Mouse (Mus musculus) embryonic facial prominence, embryonic 14.5 days (tissue): ENCODE results near the gene Tmem125. TPM values are rescaled to one million over a fixed set of nuclear protein-coding genes. Genes with fewer than 3 reads are reported as not detected.
"Not testable (repeated sequence)": the region's sequence is repeated elsewhere in the genome, so short reads cannot be mapped to it uniquely, and the experiment has no call there.

Experiments
- ATAC-seq: fragments of 200-750 bp; cut with Nextera tagmentation; 2 replicates; pipeline ENCODE4 v1.8.0; 2017; ENCODE audit warnings: low read depth, moderate number of reproducible peaks, moderate TSS enrichment
- DNase-seq: peaks from one replicate; pipeline ENCODE4 v3.0.0-alpha.2; 2015; ENCODE audit warnings: low spot score
- H3K27ac ChIP-seq: fragments of 300-500 bp; sonication (generic); replicated peaks from 2 replicates; pipeline ENCODE4 v1.5.1; 2014; ENCODE audit warnings: low read depth, mild to moderate bottlenecking, low read length, moderate library complexity
- H3K27me3 ChIP-seq: fragments of 300-500 bp; sonication (generic); replicated peaks from 2 replicates; pipeline ENCODE4 v1.6.1; 2014; ENCODE audit warnings: low read length; ENCODE audit not compliant: control insufficient read depth, insufficient read depth
- H3K36me3 ChIP-seq: fragments of 300-500 bp; sonication (generic); 2 replicates; pipeline ENCODE4 v1.6.1; 2014; ENCODE audit warnings: low read length, mixed read lengths; ENCODE audit not compliant: control insufficient read depth, insufficient read depth
- H3K4me1 ChIP-seq: fragments of 300-500 bp; sonication (generic); 2 replicates; pipeline ENCODE4 v1.6.1; 2014; ENCODE audit warnings: antibody characterized with exemption, low read length; ENCODE audit not compliant: control insufficient read depth, insufficient read depth
- H3K4me2 ChIP-seq: fragments of 300-500 bp; sonication (generic); 2 replicates; pipeline ENCODE4 v1.6.1; 2014; ENCODE audit warnings: low read depth, mild to moderate bottlenecking, low read length, moderate library complexity, mixed read lengths
- H3K4me3 ChIP-seq: fragments of 300-500 bp; sonication (generic); 2 replicates; pipeline ENCODE4 v1.5.1; 2014; ENCODE audit warnings: low read depth, mild to moderate bottlenecking, low read length
- H3K9ac ChIP-seq: fragments of 300-500 bp; sonication (generic); 2 replicates; pipeline ENCODE4 v1.6.1; 2014; ENCODE audit warnings: low read depth, mild to moderate bottlenecking, low read length, moderate library complexity, mixed read lengths
- H3K9me3 ChIP-seq: fragments of 300-500 bp; sonication (generic); 2 replicates; pipeline ENCODE4 v1.6.1; 2016; ENCODE audit warnings: low read length; ENCODE audit not compliant: control insufficient read depth
- WGBS: fragments of 180-500 bp; shearing (Covaris S2); extraction: QIAGEN DNeasy Blood & Tissue Kit; methylation state at CpG from one replicate; pipeline ENCODE4 v1.1.7; 2014; 5-methylcytosine and 5-hydroxymethylcytosine counted together
- polyA plus RNA-seq: library from polyadenylated mRNA; unstranded; fragments of >200 nt; fragmentation: Nextera tagmentation; extraction: Ambion mirVana; gene quantifications from 2 replicates; pipeline ENCODE4 v1.2.1, GENCODE M21; 2014

The Tmem125 gene
- polyA plus RNA-seq, 1 experiment from 2014 or later: 5.8 TPM

DNA sequence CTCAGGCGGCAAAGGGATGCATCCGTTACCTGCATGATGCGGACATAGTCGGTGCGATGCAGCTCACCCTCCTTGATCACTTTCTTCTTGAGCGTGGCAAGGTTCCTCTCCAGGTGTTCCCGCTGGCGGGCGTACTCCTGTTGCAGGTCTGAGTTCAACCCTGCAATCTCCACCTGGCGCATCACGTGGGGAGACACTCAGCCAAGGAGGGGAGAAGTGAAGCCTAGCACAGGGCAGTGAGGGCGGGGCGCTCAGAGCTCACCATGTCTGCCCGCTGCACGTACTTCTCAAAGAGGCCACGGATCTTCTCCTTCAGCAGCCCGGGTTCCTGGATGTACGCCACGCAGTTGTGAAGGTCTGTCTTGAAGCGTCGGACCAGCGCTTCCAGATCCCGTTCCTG, 25.5 kb upstream of the Tmem125 start:
- H3K4me3 ChIP-seq: no peak overlapping the region
- DNase-seq: no peak
- H3K4me1 ChIP-seq: 0 out of 2 replicates have a peak, but pooled peaks cover 3% of the 10 kb centered on the region
- no peaks in the 10 kb centered on the region for H3K9me3 ChIP-seq
- no peaks in the 10 kb centered on the region for H3K36me3 ChIP-seq
- no peak overlapping the region for H3K9ac ChIP-seq
- H3K4me2 ChIP-seq: no peak overlapping the region
- WGBS: 74% methylated on average over 22 of the region's 23 CpGs
- 0 out of 2 replicates have a peak, but pooled peaks cover 3% of the 10 kb centered on the region for H3K27me3 ChIP-seq
- no peak for ATAC-seq
- H3K27ac ChIP-seq: no peak overlapping the region

DNA sequence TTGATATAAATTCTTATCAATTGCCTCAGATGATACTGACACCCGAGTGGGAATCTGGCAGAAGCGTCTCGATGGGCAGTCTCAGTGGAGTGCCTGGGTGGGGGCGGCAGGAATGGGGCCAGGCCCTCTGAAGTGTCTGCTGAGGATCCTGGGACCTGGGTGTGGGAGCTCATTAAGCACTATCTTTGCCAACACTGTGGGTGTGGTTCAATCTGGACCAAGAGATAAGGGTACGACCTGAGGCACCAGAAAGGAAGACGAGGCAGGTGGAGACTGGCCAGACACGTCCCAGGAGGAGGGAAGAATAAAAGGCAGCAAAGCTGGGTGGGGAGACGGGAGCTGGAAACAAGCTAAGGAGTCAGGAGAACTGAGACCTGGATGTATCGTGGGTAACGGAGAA, 24.9 kb upstream of the Tmem125 start:
- Histone ChIP-seq H3K4me2 (no peak overlapping the region), H3K4me3 (no peak overlapping the region), H3K4me1 (0 out of 2 replicates have a peak, but pooled peaks cover 3% of the 10 kb centered on the region), H3K9me3 (no peaks in the 10 kb centered on the region), H3K27me3 (0 out of 2 replicates have a peak, but pooled peaks cover 3% of the 10 kb centered on the region), H3K36me3 (no peaks in the 10 kb centered on the region), H3K9ac (no peak overlapping the region), H3K27ac (no peak overlapping the region)
- 66% methylated on average over 10 of the region's 10 CpGs for whole genome bisulfite sequencing
- DNase-seq: no peak
- no peak for ATAC-seq

DNA sequence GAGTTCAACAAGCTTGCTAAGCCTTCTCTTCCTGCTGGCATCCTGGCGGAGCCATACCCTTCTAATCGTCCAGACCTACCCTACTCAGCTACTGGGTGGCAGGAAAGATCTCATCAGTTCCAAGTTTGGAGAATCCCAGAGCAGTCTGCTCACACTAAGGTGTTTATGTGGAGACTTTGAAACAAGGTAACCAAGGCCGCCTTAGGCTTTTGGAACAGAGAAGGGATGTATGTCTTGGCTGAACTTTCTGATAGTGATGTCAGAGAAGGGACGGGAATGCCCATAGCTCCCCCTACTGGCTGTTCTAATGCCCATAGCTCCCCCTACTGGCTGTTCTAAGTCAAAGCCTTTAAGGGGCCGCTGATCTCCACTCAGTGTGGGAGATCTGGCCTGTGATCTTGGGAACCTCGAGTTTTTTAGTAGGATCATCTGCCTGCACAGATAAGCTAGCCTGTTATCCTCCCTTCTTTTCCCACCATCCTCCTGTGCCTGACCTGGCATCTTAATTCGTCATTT, 22.4 kb upstream of the Tmem125 start:
- Histone ChIP-seq H3K36me3 (no peaks in the 10 kb centered on the region), H3K4me2 (no peak overlapping the region), H3K9ac (no peak overlapping the region), H3K27ac (no peak overlapping the region), H3K27me3 (0 out of 2 replicates have a peak, but pooled peaks cover 3% of the 10 kb centered on the region), H3K9me3 (0 out of 2 replicates have a peak, but pooled peaks cover 4% of the 10 kb centered on the region), H3K4me3 (no peak overlapping the region), H3K4me1 (0 out of 2 replicates have a peak, but pooled peaks cover 3% of the 10 kb centered on the region)
- WGBS: 27% methylated on average over 7 of the region's 7 CpGs
- DNase-seq (peak; percentile 70), ATAC-seq (no peak)

DNA sequence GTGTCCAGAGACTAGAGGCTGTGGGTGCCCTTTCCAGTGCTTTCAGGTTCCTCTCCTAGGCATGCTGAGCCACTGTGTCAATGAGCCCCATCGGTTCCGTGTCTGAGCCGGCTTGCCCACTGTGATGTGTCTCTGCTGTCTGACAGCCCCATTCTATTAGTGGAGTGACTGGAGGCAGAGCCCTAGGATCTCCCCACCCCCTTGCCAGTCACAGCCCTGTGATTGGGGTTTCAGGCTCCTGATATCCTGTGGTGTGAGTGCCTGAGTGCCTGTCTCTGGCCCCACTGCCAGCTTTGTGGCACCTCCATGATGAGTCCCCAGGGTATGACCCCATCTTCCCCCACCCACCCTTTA, 21.1 kb upstream of the Tmem125 start:
- Histone ChIP-seq H3K4me1 (0 out of 2 replicates have a peak, but pooled peaks cover 3% of the 10 kb centered on the region), H3K36me3 (no peaks in the 10 kb centered on the region), H3K4me2 (no peak overlapping the region), H3K27me3 (0 out of 2 replicates have a peak, but pooled peaks cover 3% of the 10 kb centered on the region), H3K9ac (no peak overlapping the region), H3K4me3 (no peak overlapping the region), H3K27ac (peak overlapping the region; percentile 68), H3K9me3 (0 out of 2 replicates have a peak, but pooled peaks cover 4% of the 10 kb centered on the region)
- WGBS: 70% methylated on average over 3 of the region's 3 CpGs
- ATAC-seq (no peak), DNase-seq (no peak)

DNA sequence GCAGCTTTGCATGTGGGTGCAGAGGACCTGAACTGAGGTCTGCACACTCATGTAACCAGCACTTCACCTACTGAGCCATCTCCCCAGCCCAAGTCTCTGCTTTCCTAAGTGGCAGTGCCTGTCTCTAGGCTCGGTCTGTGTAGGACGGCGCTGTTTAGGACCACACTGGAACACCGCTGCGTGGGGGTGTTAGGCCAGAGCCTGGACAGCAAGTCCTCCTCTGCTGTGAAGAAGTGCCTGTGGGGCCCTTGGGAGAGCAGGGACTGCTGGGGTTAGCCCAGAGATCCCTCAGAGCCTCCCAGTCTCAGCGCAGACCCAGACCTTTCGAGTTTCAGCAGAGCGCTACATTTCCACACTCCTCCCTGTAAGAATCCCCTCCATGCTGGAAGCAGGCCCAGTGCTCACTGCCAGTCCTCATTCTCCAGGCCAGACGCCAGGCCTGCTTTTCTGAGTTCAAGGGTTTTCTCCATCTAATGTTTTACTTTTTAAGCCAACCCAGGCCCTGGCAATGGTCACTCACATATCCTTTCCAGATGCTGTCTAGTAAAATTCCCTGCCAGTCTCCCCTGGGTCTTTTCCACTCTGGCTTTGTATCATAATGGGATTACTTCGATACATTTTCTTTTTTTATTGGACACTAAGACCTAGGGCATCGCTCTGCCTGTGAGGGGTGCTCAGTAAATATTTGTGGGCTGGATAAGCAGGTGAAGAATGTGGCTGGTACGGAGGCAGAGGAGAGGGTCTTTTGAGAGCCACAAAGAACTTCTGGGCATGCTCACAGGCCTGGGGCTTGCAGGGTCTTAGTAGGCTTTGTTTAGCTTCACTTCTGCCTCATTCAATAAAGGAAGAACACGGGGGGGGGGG, 20.4 kb upstream of the Tmem125 start:
- H3K9ac ChIP-seq: peak overlapping the region; percentile 8; the same call in 1 of the 2 replicates
- WGBS: 63% methylated on average over 11 of the region's 13 CpGs
- no peak overlapping the region for H3K4me3 ChIP-seq
- H3K4me1 ChIP-seq: 0 out of 2 replicates have a peak, but pooled peaks cover 3% of the 10 kb centered on the region
- H3K27ac ChIP-seq: peak overlapping the region; percentile 68
- DNase-seq (peak; percentile 85), ATAC-seq (peak; percentile 62)
- H3K9me3 ChIP-seq: 0 out of 2 replicates have a peak, but pooled peaks cover 4% of the 10 kb centered on the region
- H3K36me3 ChIP-seq: no peaks in the 10 kb centered on the region
- 0 out of 2 replicates have a peak, but pooled peaks cover 3% of the 10 kb centered on the region for H3K27me3 ChIP-seq
- H3K4me2 ChIP-seq: no peak overlapping the region

DNA sequence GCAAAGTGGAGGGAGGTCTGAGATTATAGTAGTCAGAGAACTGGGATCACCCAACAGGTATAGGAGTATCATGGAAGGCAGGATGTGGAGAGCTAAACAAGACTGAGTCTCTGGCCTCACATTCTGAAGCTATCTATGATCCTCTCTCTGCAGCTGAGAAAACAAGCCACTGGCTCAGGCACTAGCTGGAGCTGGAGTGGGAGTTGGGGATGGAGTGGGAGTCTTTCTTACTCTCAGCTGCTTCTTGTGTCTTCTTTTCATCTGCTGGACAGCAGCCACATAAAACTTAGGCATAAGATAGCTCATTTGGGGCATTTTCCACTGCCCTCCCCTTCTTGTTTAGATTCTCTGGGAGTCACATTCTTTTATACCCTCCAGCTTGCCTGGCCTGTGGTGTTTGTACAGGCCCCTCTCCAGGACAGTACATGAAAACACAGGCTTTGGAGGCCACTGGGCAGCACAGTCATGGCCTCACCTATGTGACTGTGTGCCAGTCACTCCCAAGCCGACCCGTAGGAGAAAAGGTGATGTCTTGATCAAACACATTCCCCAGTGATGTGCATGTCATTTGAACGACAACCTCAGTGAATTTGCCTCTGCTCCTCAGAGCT, 9.3 kb upstream of the Tmem125 start:
- no peaks in the 10 kb centered on the region for H3K27me3 ChIP-seq
- ATAC-seq (no peak), DNase-seq (peak; percentile 27)
- 79% methylated on average over 3 of the region's 3 CpGs for WGBS
- H3K9me3 ChIP-seq: no peaks in the 10 kb centered on the region
- H3K27ac ChIP-seq: no peak overlapping the region
- no peaks in the 10 kb centered on the region for H3K4me1 ChIP-seq
- no peak overlapping the region for H3K4me2 ChIP-seq
- H3K4me3 ChIP-seq: no peak overlapping the region
- H3K36me3 ChIP-seq: no peaks in the 10 kb centered on the region
- no peak overlapping the region for H3K9ac ChIP-seq

DNA sequence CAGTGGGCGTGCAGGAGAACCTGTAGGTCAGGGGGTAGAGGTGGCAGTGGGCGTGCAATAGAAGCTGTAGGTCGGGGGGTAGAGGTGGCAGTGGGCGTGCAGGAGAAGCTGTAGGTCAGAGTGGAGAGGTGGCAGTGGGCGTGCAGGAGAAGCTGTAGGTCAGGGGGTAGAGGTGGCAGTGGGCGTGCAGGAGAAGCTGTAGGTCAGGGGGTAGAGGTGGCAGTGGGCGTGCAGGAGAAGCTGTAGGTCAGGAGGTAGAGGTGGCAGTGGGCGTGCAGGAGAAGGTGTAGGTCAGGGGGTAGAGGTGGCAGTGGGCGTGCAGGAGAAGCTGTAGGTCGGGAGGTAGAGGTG, 4.3 kb upstream of the Tmem125 start:
- not testable (repeated sequence) for H3K9ac ChIP-seq, H3K9me3 ChIP-seq, ATAC-seq, H3K4me2 ChIP-seq, H3K27ac ChIP-seq, H3K4me3 ChIP-seq, H3K27me3 ChIP-seq, H3K36me3 ChIP-seq
- WGBS: 84% methylated on average over 10 of the region's 10 CpGs
- peaks cover 11% of the 10 kb centered on the region for H3K4me1 ChIP-seq
- peak; percentile 84 for DNase-seq

DNA sequence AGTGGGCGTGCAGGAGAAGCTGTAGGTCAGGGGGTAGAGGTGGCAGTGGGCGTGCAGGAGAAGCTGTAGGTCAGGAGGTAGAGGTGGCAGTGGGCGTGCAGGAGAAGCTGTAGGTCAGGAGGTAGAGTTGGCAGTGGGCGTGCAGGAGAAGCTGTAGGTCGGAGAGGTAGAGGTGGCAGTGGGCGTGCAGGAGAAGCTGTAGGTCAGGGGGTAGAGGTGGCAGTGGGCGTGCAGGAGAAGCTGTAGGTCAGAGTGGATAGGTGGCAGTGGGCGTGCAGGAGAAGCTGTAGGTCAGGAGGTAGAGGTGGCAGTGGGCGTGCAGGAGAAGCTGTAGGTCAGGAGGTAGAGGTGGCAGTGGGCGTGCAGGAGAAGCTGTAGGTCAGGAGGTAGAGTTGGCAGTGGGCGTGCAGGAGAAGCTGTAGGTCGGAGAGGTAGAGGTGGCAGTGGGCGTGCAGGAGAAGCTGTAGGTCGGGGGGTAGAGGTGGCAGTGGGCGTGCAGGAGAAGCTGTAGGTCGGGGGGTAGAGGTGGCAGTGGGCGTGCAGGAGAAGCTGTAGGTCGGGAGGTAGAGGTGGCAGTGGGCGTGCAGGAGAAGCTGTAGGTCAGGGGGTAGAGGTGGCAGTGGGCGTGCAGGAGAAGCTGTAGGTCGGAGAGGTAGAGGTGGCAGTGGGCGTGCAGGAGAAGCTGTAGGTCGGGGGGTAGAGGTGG, 3.7 kb upstream of the Tmem125 start:
- H3K4me1 ChIP-seq: peaks cover 11% of the 10 kb centered on the region
- H3K36me3 ChIP-seq, ATAC-seq, H3K4me2 ChIP-seq, H3K27ac ChIP-seq, H3K4me3 ChIP-seq, DNase-seq, H3K9ac ChIP-seq, H3K27me3 ChIP-seq, H3K9me3 ChIP-seq: not testable (repeated sequence)
- WGBS: 89% methylated on average over 22 of the region's 23 CpGs
